Mouse (Mus musculus) kidney, postnatal 10 days (tissue): Measurements from ENCODE around the gene Dchs2.
A peak's percentile ranks its signal among the peaks of the same experiment; 100 is the strongest.

Experiments
- DNase-seq: peaks from one replicate; pipeline ENCODE4 v3.0.0; 2021; ENCODE audit warnings: mixed read lengths

Dchs2 gene

DNA sequence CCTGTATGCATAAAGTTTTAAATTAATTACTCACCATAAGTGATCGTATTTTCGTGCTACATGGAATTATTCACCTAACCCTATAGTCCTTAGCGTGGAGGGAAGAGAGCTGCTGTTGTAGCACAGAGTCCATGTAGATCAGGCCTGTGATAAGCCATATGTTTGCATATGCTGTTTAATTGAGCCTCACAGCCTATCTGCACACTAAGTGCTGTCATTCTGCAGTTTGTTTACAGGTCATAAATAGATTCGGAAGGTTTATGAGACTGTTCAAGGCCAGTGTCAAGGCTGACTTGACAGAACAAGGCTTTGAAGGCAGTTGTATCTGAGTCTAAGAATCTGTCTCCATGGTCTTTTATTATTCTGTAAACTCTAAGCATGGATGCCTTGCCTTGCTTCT lies 138.3 kb downstream of the Dchs2 start:
- DNase-seq = no peak

DNA sequence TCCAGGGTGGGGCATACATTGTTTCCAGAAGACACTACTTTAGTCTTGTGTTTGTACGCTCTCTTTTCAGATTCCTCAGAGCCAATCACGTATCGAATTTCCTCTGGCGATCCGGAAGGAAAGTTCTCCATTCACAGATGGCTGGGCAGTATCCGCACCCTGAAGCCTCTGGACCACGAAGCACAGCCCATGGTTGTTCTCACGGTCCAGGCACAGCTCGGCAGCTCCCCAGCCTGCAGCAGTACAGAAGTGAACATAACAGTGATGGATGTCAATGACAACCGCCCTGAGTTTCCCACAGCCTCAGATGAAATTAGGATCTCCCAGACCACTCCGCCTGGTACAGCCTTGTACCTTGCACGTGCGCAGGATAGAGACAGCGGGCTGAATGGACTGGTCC lies 142.5 kb downstream of the Dchs2 start:
- DNase-seq = no peak

DNA sequence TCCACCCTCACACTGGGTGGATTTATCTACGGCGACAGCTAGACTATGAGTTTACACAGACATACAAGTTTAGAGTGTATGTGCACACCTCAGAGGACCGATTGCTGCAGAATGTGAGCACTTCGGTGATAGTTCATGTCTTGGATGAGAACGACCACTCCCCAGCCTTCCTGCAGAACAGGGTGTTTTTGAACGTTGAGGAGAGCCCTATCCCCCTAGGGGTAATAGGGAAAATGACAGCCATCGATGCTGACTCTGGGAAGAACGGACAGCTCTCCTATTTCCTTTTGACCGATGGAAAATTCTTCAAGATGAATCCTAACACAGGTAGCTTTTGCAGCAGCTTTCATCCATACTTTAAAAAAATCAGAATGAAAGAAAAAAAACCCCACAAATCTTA lies 143.2 kb downstream of the Dchs2 start:
- DNase-seq = no peak

- peak; percentile 79 for DNase-seq
Measured at GRCm38 (mm10) chr3:83273555-83274244, 146.0 kb downstream of the Dchs2 start.

GRCm38 (mm10) chr3:83275703-83276102 lies 148.0 kb downstream of the Dchs2 start:
- no peak for DNase-seq

- no peak for DNase-seq
Measured at GRCm38 (mm10) chr3:83283882-83284281, 156.1 kb downstream of the Dchs2 start.

DNA sequence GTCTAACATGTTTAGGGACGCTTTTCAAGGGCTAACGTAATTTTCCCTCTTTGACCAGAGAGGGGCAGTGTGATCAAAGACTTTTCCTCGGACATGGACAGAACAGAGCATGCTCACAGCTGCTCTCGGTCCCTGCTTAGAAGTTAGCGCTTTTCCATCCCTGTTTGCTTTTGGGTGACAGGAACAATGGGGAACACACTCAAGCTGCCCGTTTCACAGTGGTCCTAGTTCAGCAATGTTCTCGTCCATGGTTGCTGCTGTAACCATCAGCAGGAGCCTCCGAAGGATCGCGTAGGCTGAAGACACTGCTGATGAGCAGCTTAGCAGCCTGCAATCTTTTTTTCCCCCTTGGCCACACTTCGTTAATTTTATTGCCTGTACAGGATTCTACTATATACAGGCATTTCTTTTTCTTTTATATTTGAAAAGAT lies 159.2 kb downstream of the Dchs2 start:
- peak; percentile 60 for DNase-seq

GRCm38 (mm10) chr3:83288118-83288840 lies 160.5 kb downstream of the Dchs2 start:
- DNase-seq = no peak

DNA sequence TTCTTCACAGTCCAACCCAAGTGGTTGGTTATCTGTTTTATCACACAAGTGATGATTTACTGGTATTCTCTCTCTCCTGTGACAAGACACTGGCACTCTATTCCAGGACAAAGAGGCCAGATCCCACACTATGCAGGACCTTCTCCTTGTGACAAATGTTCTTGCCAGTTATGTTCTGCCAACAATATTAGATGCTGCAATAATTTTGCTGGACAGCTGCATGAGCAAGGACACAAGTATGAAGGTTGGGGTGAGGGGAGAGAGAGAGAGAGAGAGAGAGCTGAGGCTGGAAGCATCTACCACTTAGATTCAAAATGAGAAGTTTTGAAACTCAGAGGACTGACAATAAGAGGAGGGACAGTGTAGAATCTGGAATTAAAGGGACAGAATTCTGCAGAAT lies 162.7 kb downstream of the Dchs2 start:
- no peak for DNase-seq

GRCm38 (mm10) chr3:83290953-83291352 lies 163.2 kb downstream of the Dchs2 start:
- no peak for DNase-seq

DNA sequence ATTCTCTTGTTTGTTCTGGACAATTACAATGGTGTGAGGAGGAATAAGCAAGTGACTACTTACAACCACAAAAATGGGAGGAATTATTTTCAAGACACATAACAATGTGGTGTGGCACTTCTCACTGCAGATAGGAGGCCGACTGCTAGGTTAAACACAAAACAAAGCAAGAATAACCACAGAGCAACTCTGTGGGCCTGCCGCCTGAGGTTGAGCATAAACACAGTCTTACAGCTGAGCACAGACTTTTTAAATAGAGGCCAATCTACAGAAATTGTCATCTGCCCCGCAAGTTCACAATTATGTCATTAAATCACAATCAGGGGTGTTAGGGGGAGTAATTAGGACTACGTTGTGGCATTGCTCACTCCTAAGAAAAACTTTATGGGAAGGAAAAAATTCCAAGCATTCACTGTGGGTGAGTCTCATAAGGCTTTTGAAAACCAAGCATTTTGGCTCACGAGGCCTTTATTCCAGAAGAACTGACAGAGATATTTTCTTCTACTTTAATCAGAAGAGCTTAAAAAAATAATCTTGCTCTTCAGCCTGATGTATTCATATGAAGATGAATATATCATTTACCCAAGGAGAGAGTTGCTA lies 172.1 kb downstream of the Dchs2 start:
- DNase-seq = no peak

- DNase-seq = peak; percentile 34
Measured at GRCm38 (mm10) chr3:83303876-83304275, 176.1 kb downstream of the Dchs2 start.

- no peak for DNase-seq
Measured at GRCm38 (mm10) chr3:83345928-83346327, 218.2 kb downstream of the Dchs2 start.

- DNase-seq = no peak
Measured at GRCm38 (mm10) chr3:83368500-83369068, 240.8 kb downstream of the Dchs2 start.

- no peak for DNase-seq
Measured at GRCm38 (mm10) chr3:83369871-83370270, 242.1 kb downstream of the Dchs2 start.

DNA sequence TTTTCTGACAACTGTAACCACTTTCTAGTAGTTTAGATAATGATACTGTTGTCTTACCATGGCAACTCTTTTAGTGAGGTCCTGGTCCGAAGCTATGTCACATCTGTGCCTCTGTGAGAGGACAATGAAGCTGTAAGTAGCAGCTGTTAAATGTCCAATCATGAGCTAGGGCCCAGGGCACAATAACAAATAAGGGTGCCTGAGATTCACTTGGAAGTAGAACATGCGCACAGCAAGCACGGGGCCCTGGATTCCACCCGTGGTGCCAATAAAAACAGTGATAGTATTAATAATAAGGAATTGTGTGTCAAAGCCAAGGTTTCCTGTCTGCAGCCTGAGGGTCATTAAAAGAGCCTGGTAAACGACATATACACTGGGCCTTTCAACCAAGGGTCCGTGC lies 246.6 kb downstream of the Dchs2 start:
- peak; percentile 53 for DNase-seq

DNA sequence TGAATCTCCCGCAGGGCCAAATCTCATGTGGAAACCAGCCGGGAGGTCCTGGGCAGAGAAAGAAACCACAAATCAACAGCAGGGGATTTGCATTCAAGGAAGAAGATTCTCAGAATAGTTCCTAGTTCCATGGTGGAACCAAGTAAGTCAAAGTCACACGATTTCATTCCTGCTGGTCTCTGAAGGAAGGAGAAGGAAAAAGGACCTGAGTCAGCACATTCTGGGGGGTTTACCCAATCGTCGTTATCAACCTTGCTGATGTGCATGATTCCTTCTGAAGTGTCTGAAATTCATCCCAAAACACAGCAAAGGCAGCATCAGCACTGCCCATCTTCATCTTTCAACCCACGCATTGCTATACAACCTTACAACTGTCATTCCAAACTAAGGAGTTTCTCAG lies 249.1 kb downstream of the Dchs2 start:
- no peak for DNase-seq
